Mouse (Mus musculus): ENCODE measurements around the gene Mvp. TPM values are rescaled to one million over a fixed set of nuclear protein-coding genes. Genes with fewer than 3 reads are reported as not detected.

The Mvp gene
- polyA plus RNA-seq, 1 experiment from 2014 or later, result 29.1 TPM

Small RNA genes within 50 kb of the gene (microRNA-seq; reads per million reads assigned to microRNA genes)
- gene Gm44343, result not detected

Other genes starting within 250 kb of the Mvp start
- 3.1 and 3.3 TPM in 2 replicates for gene Gdpd3, start 248.3 kb downstream of the Mvp start, polyA plus RNA-seq (2015; fragmentation: Nextera tagmentation; extraction: Ambion mirVana)
- 81.9 and 93.0 TPM in 2 replicates for gene Ypel3, start 237.7 kb downstream of the Mvp start, polyA plus RNA-seq (2015; fragmentation: Nextera tagmentation; extraction: Ambion mirVana)
- 0.46 and 0.66 TPM in 2 replicates for gene Tbx6, start 233.1 kb downstream of the Mvp start, polyA plus RNA-seq (2015; fragmentation: Nextera tagmentation; extraction: Ambion mirVana)
- 237 and 240 TPM in 2 replicates for gene Ppp4c, start 222.1 kb downstream of the Mvp start, polyA plus RNA-seq (2015; fragmentation: Nextera tagmentation; extraction: Ambion mirVana)
- 0.73 and 0.74 TPM in 2 replicates for gene Fam57b, start 217.0 kb downstream of the Mvp start, polyA plus RNA-seq (2015; fragmentation: Nextera tagmentation; extraction: Ambion mirVana)
- gene 4930451I11Rik, start 183.0 kb downstream of the Mvp start, polyA plus RNA-seq (2015; fragmentation: Nextera tagmentation; extraction: Ambion mirVana), result not detected in 2 replicates
- gene Doc2a, start 167.2 kb downstream of the Mvp start, polyA plus RNA-seq (2015; fragmentation: Nextera tagmentation; extraction: Ambion mirVana), result 0.62 and 0.74 TPM in 2 replicates
- 28.5 and 28.8 TPM in 2 replicates for gene Hirip3, start 152.6 kb downstream of the Mvp start, polyA plus RNA-seq (2015; fragmentation: Nextera tagmentation; extraction: Ambion mirVana)
- gene Ino80e, start 152.2 kb downstream of the Mvp start, polyA plus RNA-seq (2015; fragmentation: Nextera tagmentation; extraction: Ambion mirVana), result 60.1 and 68.3 TPM in 2 replicates
- 38.3 and 40.1 TPM in 2 replicates for gene Taok2, start 129.9 kb downstream of the Mvp start, polyA plus RNA-seq (2015; fragmentation: Nextera tagmentation; extraction: Ambion mirVana)
- gene Tmem219, start 91.7 kb downstream of the Mvp start, polyA plus RNA-seq (2015; fragmentation: Nextera tagmentation; extraction: Ambion mirVana), result 32.0 and 33.4 TPM in 2 replicates
- gene Kctd13, start 85.7 kb downstream of the Mvp start, polyA plus RNA-seq (2015; fragmentation: Nextera tagmentation; extraction: Ambion mirVana), result 15.0 and 15.1 TPM in 2 replicates
- 0.37 and 0.44 TPM in 2 replicates for gene Asphd1, start 65.0 kb downstream of the Mvp start, polyA plus RNA-seq (2015; fragmentation: Nextera tagmentation; extraction: Ambion mirVana)
- 1.5 and 2.3 TPM in 2 replicates for gene Sez6l2, start 64.1 kb downstream of the Mvp start, polyA plus RNA-seq (2015; fragmentation: Nextera tagmentation; extraction: Ambion mirVana)
- gene Cdipt, start 38.7 kb downstream of the Mvp start, polyA plus RNA-seq (2015; fragmentation: Nextera tagmentation; extraction: Ambion mirVana), result 113 and 119 TPM in 2 replicates
- 2.1 and 2.4 TPM in 2 replicates for gene Cdiptos, start 38.5 kb downstream of the Mvp start, polyA plus RNA-seq (2015; fragmentation: Nextera tagmentation; extraction: Ambion mirVana)
- gene Pagr1b, start 1.9 kb upstream of the Mvp start, polyA plus RNA-seq (2015; fragmentation: Nextera tagmentation; extraction: Ambion mirVana), result 1.0 TPM in 1 of 2 replicates, not detected in the other
- gene Pagr1a, start 2.7 kb upstream of the Mvp start, polyA plus RNA-seq (2015; fragmentation: Nextera tagmentation; extraction: Ambion mirVana), result 33.1 and 62.5 TPM in 2 replicates
- 25.0 and 63.8 TPM in 2 replicates for gene Gm42742, start 6.5 kb upstream of the Mvp start, polyA plus RNA-seq (2015; fragmentation: Nextera tagmentation; extraction: Ambion mirVana)
- 5.9 and 8.1 TPM in 2 replicates for gene Prrt2, start 6.6 kb upstream of the Mvp start, polyA plus RNA-seq (2015; fragmentation: Nextera tagmentation; extraction: Ambion mirVana)
- 67.7 and 69.7 TPM in 2 replicates for gene Maz, start 12.4 kb upstream of the Mvp start, polyA plus RNA-seq (2015; fragmentation: Nextera tagmentation; extraction: Ambion mirVana)
- 93.5 and 101 TPM in 2 replicates for gene Kif22, start 27.9 kb upstream of the Mvp start, polyA plus RNA-seq (2015; fragmentation: Nextera tagmentation; extraction: Ambion mirVana)
- 14.5 and 34.1 TPM in 2 replicates for gene Zg16, start 72.7 kb upstream of the Mvp start, polyA plus RNA-seq (2015; fragmentation: Nextera tagmentation; extraction: Ambion mirVana)
- gene AI467606, start 76.7 kb upstream of the Mvp start, polyA plus RNA-seq (2015; fragmentation: Nextera tagmentation; extraction: Ambion mirVana), result 4.7 and 5.0 TPM in 2 replicates
- 6.1 and 7.4 TPM in 2 replicates for gene Qprt, start 107.6 kb upstream of the Mvp start, polyA plus RNA-seq (2015; fragmentation: Nextera tagmentation; extraction: Ambion mirVana)
- 0.64 and 1.0 TPM in 2 replicates for gene Spn, start 123.2 kb upstream of the Mvp start, polyA plus RNA-seq (2015; fragmentation: Nextera tagmentation; extraction: Ambion mirVana)
- 44.1 and 46.6 TPM in 2 replicates for gene Cd2bp2, start 181.4 kb upstream of the Mvp start, polyA plus RNA-seq (2015; fragmentation: Nextera tagmentation; extraction: Ambion mirVana)
- 24.3 and 24.4 TPM in 2 replicates for gene Tbc1d10b, start 193.8 kb upstream of the Mvp start, polyA plus RNA-seq (2015; fragmentation: Nextera tagmentation; extraction: Ambion mirVana)
- 18.6 and 31.0 TPM in 2 replicates for gene Mylpf, start 194.3 kb upstream of the Mvp start, polyA plus RNA-seq (2015; fragmentation: Nextera tagmentation; extraction: Ambion mirVana)
- gene Zfp553, start 218.4 kb upstream of the Mvp start, polyA plus RNA-seq (2015; fragmentation: Nextera tagmentation; extraction: Ambion mirVana), result 33.9 and 34.8 TPM in 2 replicates
- 17.7 and 19.2 TPM in 2 replicates for gene Sept1, start 218.5 kb upstream of the Mvp start, polyA plus RNA-seq (2015; fragmentation: Nextera tagmentation; extraction: Ambion mirVana)
- 57.9 and 63.1 TPM in 2 replicates for gene Zfp771, start 229.7 kb upstream of the Mvp start, polyA plus RNA-seq (2015; fragmentation: Nextera tagmentation; extraction: Ambion mirVana)
- 164 and 181 TPM in 2 replicates for gene Dctpp1, start 246.1 kb upstream of the Mvp start, polyA plus RNA-seq (2015; fragmentation: Nextera tagmentation; extraction: Ambion mirVana)